Mouse (Mus musculus) stomach, embryonic 14.5 days (tissue): ENCODE measurements around the gene Ppie. TPM values are rescaled to one million over a fixed set of nuclear protein-coding genes. Genes with fewer than 3 reads are reported as not detected.
"Not testable (repeated sequence)": the region's sequence is repeated elsewhere in the genome, so short reads cannot be mapped to it uniquely, and the experiment has no call there.

ENCODE experiments used
- ATAC-seq: fragments of 200-750 bp; cut with Nextera tagmentation; 2 replicates; pipeline ENCODE4 v1.8.0; 2017; ENCODE audit warnings: low read depth, moderate TSS enrichment; ENCODE audit not compliant: insufficient number of reproducible peaks, insufficient read depth, low FRiP score
- H3K27ac ChIP-seq: fragments of 300-500 bp; sonication (generic); 2 replicates; pipeline ENCODE4 v1.5.1; 2014; ENCODE audit warnings: mild to moderate bottlenecking, low read length, moderate library complexity, mixed read lengths
- H3K27me3 ChIP-seq: fragments of 300-500 bp; sonication (generic); 2 replicates; pipeline ENCODE4 v1.6.1; 2014; ENCODE audit warnings: low read length, control low read depth, mixed read lengths; ENCODE audit not compliant: control insufficient read depth, insufficient read depth
- H3K36me3 ChIP-seq: fragments of 300-500 bp; sonication (generic); 2 replicates; pipeline ENCODE4 v1.6.1; 2014; ENCODE audit warnings: mild to moderate bottlenecking, control low read depth, low read length, moderate library complexity, mixed read lengths; ENCODE audit not compliant: control insufficient read depth, insufficient read depth
- H3K4me1 ChIP-seq: fragments of 300-500 bp; sonication (generic); 2 replicates; pipeline ENCODE4 v1.6.1; 2014; ENCODE audit warnings: low read length, control low read depth, mixed read lengths; ENCODE audit not compliant: control insufficient read depth, insufficient read depth
- H3K4me2 ChIP-seq: fragments of 300-500 bp; sonication (generic); replicated peaks from 2 replicates; pipeline ENCODE4 v1.6.1; 2014; ENCODE audit warnings: low read depth, low read length, control low read depth
- H3K4me3 ChIP-seq: fragments of 300-500 bp; sonication (generic); 2 replicates; pipeline ENCODE4 v1.5.1; 2014; ENCODE audit warnings: low read depth, low read length, control low read depth
- H3K9ac ChIP-seq: fragments of 300-500 bp; sonication (generic); replicated peaks from 2 replicates; pipeline ENCODE4 v1.6.1; 2014; ENCODE audit warnings: low read depth, mild to moderate bottlenecking, control low read depth, low read length, moderate library complexity, mixed read lengths
- H3K9me3 ChIP-seq: fragments of 300-500 bp; sonication (generic); 2 replicates; pipeline ENCODE4 v1.6.1; 2016; ENCODE audit warnings: low read depth, low read length, control low read depth; ENCODE audit not compliant: control insufficient read depth
- WGBS: fragments of 180-500 bp; shearing (Covaris S2); extraction: QIAGEN DNeasy Blood & Tissue Kit; methylation state at CpG from one replicate; pipeline ENCODE4 v1.1.7; 2014; 5-methylcytosine and 5-hydroxymethylcytosine counted together
- polyA plus RNA-seq: library from polyadenylated mRNA; unstranded; fragments of >200 nt; fragmentation: Nextera tagmentation; extraction: Ambion mirVana; gene quantifications from 2 replicates; pipeline ENCODE4 v1.2.1, GENCODE M21; 2014

The Ppie gene
- polyA plus RNA-seq, 1 experiment from 2014 or later, result 109 TPM

DNA sequence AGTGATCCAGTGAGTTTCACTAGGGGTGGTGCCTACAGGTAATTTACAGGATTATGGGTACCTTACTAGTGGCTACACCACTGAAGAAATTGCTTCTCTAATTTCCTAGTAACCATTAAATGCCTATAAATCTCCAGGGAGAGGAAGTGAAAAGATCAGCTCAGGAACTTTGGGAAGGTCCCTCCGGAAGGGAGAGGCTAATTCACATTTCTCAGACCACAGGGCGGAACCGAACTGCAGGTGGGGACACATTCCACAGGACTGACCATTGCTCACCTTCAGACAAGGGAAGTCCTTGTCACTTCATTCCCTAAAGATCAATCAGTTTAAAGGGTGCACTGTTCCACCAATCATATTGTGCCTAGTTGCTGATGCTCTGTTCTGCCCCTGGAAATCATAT is 21.5 kb upstream of the Ppie start:
- not testable (repeated sequence) for H3K4me1 ChIP-seq, H3K4me3 ChIP-seq, H3K27ac ChIP-seq, H3K4me2 ChIP-seq, H3K36me3 ChIP-seq, H3K9me3 ChIP-seq, ATAC-seq, H3K9ac ChIP-seq, H3K27me3 ChIP-seq
- 73% methylated on average over 3 of the region's 3 CpGs for WGBS

- H3K4me2 ChIP-seq, result no peak overlapping the region
- no peak overlapping the region for H3K4me3 ChIP-seq
- no peaks in the 10 kb centered on the region for H3K4me1 ChIP-seq
- H3K36me3 ChIP-seq, result no peaks in the 10 kb centered on the region
- H3K27ac ChIP-seq, result no peak overlapping the region
- 75% methylated on average over 6 of the region's 6 CpGs for WGBS
- no peak for ATAC-seq
- H3K9me3 ChIP-seq, result no peaks in the 10 kb centered on the region
- 0 out of 2 replicates have a peak, but pooled peaks cover 4% of the 10 kb centered on the region for H3K27me3 ChIP-seq
- H3K9ac ChIP-seq, result no peak overlapping the region
Observed at GRCm38 (mm10) chr4:123160571-123160970, 20.8 kb upstream of the Ppie start.

DNA sequence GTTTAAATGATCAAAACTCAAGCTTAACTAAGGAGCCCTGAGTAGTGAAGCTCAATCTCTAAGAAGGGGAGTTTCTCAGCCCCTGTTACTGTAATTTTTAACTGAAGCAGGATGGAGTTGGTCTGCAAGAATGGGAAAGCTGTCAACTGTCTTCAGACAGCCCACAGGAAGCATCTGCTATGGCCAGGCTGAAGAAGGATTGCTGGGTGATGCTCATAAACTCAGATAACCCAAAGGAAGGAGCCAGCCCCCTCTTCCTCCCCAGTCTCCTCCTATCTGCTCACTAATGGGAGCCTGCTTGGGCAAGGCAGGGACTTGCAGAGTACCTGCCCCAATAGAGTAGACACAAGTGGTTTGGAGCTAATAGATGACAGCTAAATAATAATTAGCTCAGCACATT is 16.1 kb upstream of the Ppie start:
- H3K9me3 ChIP-seq, result no peaks in the 10 kb centered on the region
- H3K9ac ChIP-seq, result no peak overlapping the region
- H3K27ac ChIP-seq, result no peak overlapping the region
- no peaks in the 10 kb centered on the region for H3K36me3 ChIP-seq
- H3K4me2 ChIP-seq, result no peak overlapping the region
- H3K4me3 ChIP-seq, result no peak overlapping the region
- H3K27me3 ChIP-seq, result no peaks in the 10 kb centered on the region
- ATAC-seq, result no peak
- H3K4me1 ChIP-seq, result no peaks in the 10 kb centered on the region

GRCm38 (mm10) chr4:123155427-123155826 is 15.7 kb upstream of the Ppie start:
- ATAC-seq, result no peak
- H3K4me1 ChIP-seq, result no peaks in the 10 kb centered on the region
- H3K9ac ChIP-seq, result no peak overlapping the region
- no peak overlapping the region for H3K27ac ChIP-seq
- H3K9me3 ChIP-seq, result no peaks in the 10 kb centered on the region
- H3K4me2 ChIP-seq, result no peak overlapping the region
- no peak overlapping the region for H3K4me3 ChIP-seq
- H3K36me3 ChIP-seq, result no peaks in the 10 kb centered on the region
- H3K27me3 ChIP-seq, result no peaks in the 10 kb centered on the region
- WGBS, result 66% methylated on average over 2 of the region's 2 CpGs

- no peak for ATAC-seq
- no peak overlapping the region for H3K27ac ChIP-seq
- H3K9ac ChIP-seq, result no peak overlapping the region
- H3K27me3 ChIP-seq, result no peaks in the 10 kb centered on the region
- no peaks in the 10 kb centered on the region for H3K36me3 ChIP-seq
- H3K4me1 ChIP-seq, result no peaks in the 10 kb centered on the region
- no peak overlapping the region for H3K4me3 ChIP-seq
- H3K9me3 ChIP-seq, result no peaks in the 10 kb centered on the region
- 21% methylated on average over 4 of the region's 4 CpGs for whole genome bisulfite sequencing
- H3K4me2 ChIP-seq, result no peak overlapping the region
Observed at GRCm38 (mm10) chr4:123155004-123155403, 15.3 kb upstream of the Ppie start.

DNA sequence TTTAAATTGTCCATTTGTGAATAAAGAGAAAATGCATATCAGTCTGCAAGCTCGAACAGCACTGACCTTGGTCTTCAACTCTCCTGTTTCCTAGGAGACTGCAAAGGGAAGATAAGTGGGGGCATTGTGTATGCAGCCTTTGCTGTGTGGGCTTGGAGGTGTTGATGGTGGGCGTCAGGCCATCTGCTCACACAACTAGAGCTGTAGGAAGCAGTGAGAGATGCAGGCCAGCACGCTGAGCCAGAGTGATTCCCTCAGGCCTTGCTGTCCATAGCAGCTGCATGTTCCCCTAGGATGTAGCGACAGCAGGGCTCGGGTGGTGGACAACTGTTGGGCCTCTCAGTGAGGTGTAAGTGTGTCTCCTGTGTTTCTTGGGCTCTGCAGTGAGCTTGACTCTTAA is 13.2 kb upstream of the Ppie start:
- Histone ChIP-seq H3K4me2 (no peak overlapping the region), H3K27ac (no peak overlapping the region), H3K4me3 (no peak overlapping the region), H3K9me3 (no peaks in the 10 kb centered on the region), H3K27me3 (no peaks in the 10 kb centered on the region), H3K9ac (no peak overlapping the region), H3K4me1 (no peaks in the 10 kb centered on the region), H3K36me3 (no peaks in the 10 kb centered on the region)
- ATAC-seq, result no peak
- WGBS, result 41% methylated on average over 5 of the region's 5 CpGs

DNA sequence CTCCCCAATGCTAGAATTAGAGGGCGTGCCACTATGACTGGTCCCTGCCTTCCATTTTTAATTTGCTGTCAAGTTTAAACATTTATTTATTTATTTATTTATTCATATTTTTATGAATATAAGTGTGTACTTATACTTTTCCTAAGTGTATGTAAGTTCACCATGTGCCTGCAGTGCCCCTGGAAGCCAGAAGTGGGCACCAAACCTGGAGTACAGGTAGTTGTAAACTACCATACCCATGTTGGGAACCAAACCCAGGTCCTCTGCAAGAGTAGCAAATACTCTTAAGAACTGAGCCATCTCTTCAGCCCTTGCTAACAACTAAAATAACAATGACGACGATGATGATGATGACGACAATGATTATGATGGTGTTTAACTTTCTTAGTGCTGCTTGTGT is 12.3 kb upstream of the Ppie start:
- 81% methylated on average over 4 of the region's 4 CpGs for WGBS
- H3K36me3 ChIP-seq, result no peaks in the 10 kb centered on the region
- no peaks in the 10 kb centered on the region for H3K4me1 ChIP-seq
- H3K27me3 ChIP-seq, result no peaks in the 10 kb centered on the region
- no peak overlapping the region for H3K4me3 ChIP-seq
- no peak overlapping the region for H3K4me2 ChIP-seq
- H3K27ac ChIP-seq, result no peak overlapping the region
- H3K9ac ChIP-seq, result no peak overlapping the region
- ATAC-seq, result no peak
- no peaks in the 10 kb centered on the region for H3K9me3 ChIP-seq

- no peak overlapping the region for H3K4me2 ChIP-seq
- H3K9me3 ChIP-seq, result no peaks in the 10 kb centered on the region
- WGBS, result 71% methylated on average over 5 of the region's 5 CpGs
- no peak overlapping the region for H3K9ac ChIP-seq
- no peak overlapping the region for H3K27ac ChIP-seq
- no peaks in the 10 kb centered on the region for H3K27me3 ChIP-seq
- no peaks in the 10 kb centered on the region for H3K4me1 ChIP-seq
- no peaks in the 10 kb centered on the region for H3K36me3 ChIP-seq
- no peak for ATAC-seq
- H3K4me3 ChIP-seq, result no peak overlapping the region
Observed at GRCm38 (mm10) chr4:123147446-123148150, 7.8 kb upstream of the Ppie start.

DNA sequence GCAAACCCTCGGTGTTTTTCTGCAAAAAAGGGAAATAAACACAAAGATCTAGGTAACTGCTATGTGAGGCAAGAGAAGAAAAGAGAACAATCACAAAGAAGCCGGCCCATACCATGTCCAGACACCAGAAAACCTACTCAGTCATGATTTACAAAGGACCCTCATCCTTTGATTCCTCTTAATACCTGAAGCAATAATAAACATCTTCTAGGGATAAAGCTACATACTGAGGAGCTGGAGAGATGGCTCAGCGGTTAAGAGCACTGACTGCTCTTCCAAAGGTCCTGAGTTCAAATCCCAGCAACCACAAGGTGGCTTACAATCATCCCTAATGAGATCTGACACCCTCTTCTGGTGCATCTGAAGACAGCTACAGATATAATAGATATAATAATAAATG is 2.2 kb downstream of the Ppie start:
- 86% methylated on average over 3 of the region's 3 CpGs for WGBS
- Histone ChIP-seq H3K27ac (no peak overlapping the region), H3K9ac (no peak overlapping the region), H3K9me3 (no peaks in the 10 kb centered on the region), H3K36me3 (peaks cover 32% of the 10 kb centered on the region), H3K4me2 (no peak overlapping the region), H3K4me1 (peaks cover 8% of the 10 kb centered on the region), H3K27me3 (no peaks in the 10 kb centered on the region), H3K4me3 (no peak overlapping the region)
- no peak for ATAC-seq
